Mouse (Mus musculus) megakaryocyte, adult 5-6 weeks (primary cell): ENCODE data around the gene Sumo1. TPM values are rescaled to one million over a fixed set of nuclear protein-coding genes. Genes with fewer than 3 reads are reported as not detected.
"Not testable (repeated sequence)": the region's sequence is repeated elsewhere in the genome, so short reads cannot be mapped to it uniquely, and the experiment has no call there.

ENCODE experiments used
- ATAC-seq: 2 replicates; pipeline ENCODE4 v1.8.0; 2016; ENCODE audit warnings: mild to moderate bottlenecking, inconsistent platforms; ENCODE audit not compliant: poor library complexity, severe bottlenecking
- total RNA-seq, 2 experiments: library from RNA; stranded (forward) in 1 of 2; stranded (reverse) in 1 of 2; fragments of 153-499, 151-499 nt in 1 of 2; fragments of 221-1000, 200-1000 nt in 1 of 2; gene quantifications; 2 replicates each; pipeline versions ENCODE4 v1.2.3 to v1.2.4; 2015 to 2017

Sumo1 gene
- total RNA-seq, 2 experiments from 2014 or later: 145 to 219 TPM

DNA sequence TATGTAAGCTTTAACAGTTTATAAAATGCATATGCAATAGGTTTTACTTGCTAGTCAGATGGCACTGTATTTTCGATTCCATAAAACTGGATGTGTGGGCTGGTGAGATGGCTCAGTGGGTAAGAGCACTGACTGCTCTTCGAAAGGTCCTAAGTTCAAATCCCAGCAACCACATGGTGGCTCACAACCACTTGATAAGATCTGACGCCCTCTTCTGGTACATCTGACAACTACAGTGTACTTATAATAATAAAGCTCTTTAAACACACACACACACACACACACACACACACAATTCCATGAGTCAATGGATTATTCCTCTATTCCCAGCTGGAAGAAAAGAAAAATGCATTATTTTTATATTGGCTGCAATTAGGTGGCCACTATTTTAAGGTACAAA is 32.3 kb downstream of the Sumo1 start:
- no peak for ATAC-seq

DNA sequence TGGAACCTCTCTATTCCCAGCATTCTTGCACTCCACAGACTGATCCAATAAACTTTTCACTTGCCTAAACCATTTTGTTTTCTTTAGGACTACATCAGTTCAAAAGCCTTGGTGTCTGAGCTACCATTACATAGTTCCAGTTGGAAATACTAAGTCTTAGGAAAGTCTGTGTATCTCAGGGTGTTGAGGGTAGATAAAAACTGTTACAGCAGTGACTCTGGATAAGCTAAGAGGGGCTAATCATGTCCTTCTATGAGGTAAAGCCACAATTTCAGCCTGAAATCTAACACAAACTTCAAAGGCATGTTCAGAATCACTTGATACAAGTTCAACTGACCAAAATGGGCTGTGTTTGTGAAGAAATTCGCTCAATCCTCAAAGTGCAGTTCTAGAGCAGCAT is 34.3 kb downstream of the Sumo1 start:
- no peak for ATAC-seq

DNA sequence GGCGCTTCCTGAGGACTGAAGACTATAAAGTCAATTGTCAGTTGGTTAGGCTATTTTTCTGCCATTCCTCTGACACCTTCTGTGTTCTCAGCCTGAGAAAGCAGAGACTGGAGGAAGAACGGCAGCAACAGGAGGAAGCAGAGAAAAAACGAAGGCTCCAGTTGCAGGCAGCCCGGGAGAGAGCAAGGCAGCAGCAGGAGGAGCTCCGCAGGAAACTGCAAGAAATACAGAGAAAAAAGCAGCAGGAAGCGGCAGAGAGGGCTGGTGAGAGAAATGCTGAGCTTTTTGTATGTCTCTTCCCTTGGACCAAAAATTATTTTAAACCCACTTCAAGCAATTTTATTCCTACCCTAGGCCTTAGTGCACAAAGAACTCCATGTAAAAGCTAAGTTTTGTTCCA is 37.6 kb downstream of the Sumo1 start:
- ATAC-seq: no peak

DNA sequence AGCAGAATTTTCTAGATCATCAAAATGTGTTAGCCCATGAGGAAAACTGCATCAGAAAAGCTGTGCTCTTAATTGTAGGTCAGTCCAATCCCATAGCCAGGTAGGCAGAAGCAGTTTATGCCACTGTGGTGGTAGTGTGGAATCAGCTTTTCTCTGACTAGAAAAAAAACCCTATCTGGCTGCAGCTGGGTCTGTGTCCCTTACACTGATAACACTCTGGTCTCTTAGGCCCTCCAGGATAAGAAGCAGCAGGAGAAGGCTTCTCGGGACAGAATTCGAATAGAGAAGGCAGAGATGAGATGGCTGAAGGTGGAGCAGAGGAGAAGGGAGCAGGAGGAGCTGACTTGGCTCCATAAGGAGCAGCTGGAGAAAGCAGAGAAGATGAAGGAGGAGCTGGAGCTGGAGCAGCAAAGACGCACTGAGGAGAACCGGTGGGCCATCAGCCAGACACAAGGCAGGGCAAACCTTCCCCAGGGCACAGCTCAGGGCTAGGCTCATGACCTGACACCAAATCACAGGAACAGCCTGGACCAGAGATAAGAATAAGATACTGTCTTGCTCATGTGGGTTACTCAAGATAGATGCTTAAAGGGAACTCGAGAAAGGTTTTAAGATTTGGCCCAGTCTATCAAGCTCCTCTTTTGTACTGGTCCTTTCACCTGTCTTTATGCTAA is 38.5 kb downstream of the Sumo1 start:
- ATAC-seq: no peak

DNA sequence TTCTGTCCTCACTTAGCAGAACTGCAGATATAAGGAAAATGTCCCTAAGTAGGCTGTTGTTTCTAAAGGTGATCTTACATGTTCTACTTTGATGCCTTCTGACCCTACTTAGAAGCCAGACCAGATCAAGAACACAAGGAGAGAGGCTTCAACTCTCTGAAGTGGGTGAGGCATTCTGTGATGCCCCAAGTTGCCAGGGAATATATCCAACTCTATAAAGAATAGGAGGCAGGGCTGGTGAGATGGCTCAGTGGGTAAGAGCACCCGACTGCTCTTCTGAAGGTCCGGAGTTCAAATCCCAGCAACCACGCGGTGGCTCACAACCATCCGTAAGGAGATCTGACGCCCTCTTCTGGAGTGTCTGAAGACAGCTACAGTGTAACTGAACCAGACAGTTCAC is 40.3 kb downstream of the Sumo1 start:
- ATAC-seq: not testable (repeated sequence)

DNA sequence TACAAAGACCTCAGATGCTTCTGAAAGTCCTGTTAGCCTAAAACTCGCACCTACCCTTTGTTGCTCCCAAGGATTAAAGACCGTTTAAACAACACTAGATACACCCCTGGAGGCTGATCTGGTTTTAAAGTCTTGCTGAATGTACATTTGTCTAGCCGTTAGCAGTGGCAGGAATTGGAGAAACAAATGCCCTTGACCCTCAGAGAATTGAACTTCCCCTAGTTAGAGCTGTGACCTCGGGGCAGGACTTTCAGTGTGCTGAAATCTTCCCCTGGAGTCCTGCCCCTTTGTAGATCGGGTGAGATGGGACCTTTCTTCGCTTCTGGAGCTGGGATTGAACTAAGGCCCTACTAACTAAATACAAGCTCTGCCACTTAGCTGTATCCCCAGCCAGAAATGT is 41.4 kb downstream of the Sumo1 start:
- ATAC-seq: no peak

DNA sequence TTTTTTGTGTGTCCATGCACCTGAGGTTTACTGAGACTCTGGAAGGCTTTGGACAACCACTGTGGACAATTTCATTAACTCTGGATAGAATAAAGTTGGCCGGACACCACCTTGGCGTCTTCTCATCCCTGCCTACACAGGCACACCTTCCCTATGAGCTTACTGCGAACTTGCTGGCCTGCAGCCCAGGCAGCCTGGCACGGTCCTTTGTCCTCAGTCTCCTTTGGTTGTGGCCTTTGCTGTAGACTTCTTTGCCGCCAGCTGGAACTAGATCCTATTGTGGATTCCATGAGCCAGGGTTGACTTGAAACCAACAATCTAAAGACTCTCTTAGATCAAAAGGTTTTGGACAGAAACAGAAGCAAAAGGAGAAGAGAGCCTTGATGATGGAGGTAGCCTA is 45.2 kb downstream of the Sumo1 start:
- no peak for ATAC-seq

DNA sequence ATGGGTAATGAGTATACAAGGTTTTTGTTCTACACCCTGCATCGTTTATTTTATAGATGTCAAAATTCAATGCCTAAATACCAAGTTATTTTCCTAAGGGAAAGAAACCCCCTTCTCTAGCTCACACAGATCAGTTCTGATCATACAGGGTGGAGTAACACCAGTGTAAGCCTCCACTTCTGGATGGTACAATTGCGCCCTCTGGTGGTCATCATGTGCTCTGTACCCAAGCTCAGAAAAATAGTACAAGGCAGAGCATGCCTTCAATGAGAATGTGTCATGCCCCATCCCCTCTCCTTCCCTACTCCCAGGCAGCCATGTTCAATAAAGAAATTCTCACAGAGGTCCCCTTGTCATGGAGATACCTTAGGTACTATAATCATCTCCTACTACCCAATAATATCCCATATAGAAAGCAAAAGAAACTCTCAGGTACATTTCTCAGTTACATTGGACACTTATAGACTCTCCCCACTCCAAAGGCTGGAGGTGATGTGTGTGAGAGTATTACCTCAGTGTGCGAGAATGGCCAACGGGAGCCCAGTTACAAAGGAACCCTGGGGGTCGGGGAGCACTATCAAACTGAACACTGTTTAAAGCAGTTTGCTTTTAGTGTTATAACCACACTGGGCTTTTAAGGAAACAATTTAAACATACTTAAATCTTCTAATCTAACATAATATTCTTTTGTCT is 47.2 kb downstream of the Sumo1 start:
- peak; percentile 92 for ATAC-seq

DNA sequence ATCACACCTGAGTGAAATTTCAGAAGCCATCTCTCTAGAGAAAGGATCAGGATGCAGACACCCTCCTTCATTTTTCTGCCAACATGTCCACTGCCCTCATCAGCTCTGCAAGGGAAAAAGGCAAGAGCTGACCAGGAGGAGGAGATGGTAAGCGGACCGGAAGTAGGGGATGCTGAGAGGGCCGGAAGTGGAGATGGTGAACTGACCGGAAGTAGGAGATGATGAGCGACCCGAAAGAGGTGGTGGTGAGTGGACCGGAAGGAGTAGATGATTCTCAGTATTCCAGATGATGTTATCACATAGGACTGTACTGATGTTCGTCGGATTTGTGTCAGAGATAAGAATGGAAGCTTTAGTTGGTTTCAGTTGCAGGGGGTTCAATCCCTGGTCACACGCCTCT is 51.4 kb downstream of the Sumo1 start:
- ATAC-seq: no peak

DNA sequence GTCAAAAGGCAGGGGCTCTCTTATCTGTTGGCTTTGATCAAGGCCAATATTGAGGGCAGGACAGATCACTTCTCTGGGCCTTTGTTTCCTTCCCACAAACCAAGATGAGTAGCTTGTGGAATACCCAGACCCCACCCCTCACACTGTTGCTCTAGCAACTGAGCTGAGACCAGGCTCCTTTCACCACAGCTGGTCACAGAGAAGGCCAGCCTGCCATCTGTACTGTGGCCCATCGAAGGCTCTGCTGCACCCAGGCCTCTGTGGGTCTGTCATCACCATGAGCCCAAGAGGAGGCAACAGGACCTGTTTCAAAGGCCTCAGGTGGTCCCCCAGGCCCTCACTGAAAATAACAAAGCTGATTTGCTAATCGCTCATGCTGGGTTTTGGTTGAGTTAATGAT is 55.6 kb downstream of the Sumo1 start:
- no peak for ATAC-seq

DNA sequence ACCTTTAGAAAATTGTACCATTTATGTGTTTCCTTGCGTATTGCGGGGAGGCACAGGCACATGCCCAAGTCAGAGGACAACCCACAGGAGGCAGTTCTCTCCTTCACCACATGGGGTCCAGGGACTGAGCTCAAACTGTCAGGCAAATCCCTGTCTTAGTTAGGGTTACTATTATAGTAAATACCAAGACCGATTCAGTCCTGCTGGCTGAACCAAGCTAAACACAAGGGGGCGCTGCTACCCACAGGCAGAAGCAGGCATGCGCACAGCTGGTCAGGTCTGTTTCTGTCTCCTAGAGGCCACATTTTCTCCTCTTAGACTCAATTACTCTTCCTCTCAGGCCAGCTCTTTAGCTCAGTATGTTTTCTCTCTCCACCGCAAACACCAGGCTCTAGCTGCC is 56.8 kb downstream of the Sumo1 start:
- ATAC-seq: peak; percentile 54; the same call in 1 of the 2 replicates

DNA sequence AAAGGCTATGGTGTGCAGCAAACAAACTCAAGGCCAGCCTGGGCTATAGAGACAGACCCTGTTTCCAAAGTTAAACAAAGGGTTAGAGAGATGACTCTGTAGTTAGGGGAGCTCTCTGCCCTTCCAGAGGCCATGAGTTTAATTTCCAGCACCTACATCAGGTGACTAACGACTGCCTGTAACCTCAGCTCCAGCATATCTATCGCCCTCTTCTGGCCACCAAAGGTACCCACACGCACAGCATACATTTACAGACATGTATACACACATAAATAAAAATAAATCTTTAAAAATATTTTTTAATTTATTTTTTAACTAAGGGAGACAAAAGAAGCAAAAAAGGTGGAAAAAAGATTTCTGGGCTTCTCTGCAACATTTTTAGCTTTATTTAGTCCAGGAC is 59.7 kb downstream of the Sumo1 start:
- ATAC-seq: no peak

DNA sequence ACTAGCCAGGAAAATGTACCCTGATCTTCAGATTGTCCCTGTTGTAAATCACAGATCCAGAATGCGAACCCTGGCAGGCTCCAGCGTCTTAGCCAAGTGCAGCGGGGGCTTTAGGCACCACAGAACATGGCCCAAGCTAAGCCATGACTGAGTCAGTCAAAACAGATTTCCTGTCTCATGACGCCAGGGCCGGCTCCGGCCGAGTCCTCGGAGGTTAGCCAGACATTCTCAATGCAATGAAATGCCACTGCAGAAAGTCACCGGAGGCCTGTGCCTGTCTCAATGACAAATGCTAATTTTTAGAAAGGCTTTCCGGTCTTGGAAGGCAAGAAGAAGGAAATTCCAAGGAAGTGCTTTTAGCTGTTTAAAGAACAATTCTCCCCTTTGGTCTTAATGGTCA is 60.7 kb downstream of the Sumo1 start:
- ATAC-seq: no peak

DNA sequence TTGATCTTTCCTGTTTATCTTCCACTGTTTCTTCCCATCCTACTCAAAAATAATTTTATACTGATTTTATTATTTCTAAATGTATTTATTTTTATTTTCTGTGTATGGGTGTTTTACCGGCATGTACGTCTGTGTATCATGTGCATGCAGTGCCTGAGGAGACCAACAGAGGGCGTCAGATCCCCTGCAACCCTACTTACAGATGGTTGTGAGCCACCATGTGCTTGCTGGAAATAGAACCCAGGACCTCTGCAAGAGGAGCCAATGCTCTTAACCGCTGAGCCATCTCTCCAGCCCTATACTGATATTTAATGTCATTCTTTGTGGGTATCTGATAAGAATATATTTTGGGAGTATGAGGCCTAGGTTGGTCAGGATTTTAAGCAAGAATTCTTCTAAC is 61.2 kb downstream of the Sumo1 start:
- no peak for ATAC-seq

DNA sequence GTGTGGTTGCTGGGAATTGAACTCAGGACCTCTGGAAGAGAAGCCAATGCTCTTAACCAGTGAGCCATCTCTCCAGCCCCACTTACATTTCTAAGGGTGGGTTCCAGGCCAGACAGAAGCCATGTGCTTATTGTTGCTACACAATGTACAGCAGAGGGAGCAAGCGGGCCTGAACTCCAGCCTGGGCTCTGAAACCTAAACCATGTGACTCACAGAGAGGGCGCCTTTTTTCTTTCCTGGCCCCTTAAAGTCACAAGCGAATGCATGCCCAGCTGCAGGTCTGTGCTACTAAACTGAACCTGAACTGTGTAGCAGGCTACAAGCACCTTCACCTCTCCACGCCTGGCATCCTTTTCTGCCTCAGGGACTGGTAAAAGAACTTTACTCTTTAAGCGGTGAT is 61.7 kb downstream of the Sumo1 start:
- 0 out of 2 replicates have a peak, but pooled peaks have one; percentile 30 for ATAC-seq

DNA sequence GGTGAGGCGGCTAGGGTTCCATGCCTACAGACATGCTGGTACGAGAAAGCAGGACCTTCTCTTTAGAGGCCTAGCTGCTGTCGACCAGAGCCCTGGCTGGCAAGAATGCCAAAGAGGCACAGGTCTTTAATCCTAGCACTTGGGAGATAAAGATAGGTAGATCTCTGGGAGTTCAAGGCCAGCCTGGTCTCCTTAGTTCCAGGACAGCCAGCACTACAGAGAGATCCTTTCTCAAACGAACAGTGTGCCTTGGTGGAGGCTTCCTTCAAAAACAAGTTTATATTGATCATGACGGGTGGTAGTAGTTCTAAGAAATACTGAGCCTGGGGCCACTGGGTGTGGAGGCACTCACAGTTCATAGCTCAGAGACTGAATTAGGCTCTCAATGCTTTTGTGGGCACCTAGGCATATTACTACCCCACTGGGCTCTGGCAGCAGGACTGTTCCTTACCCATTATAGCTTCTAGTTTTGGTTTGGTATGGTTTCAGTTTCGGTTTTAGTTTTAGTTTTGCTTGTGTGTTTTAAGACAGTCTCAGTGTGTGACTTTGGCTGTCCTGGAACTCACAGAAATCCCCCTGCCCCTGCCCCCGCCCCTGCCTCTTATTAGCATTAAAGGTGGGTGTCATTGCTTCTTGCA is 62.4 kb downstream of the Sumo1 start:
- peak; percentile 43; the same call in 1 of the 2 replicates for ATAC-seq

DNA sequence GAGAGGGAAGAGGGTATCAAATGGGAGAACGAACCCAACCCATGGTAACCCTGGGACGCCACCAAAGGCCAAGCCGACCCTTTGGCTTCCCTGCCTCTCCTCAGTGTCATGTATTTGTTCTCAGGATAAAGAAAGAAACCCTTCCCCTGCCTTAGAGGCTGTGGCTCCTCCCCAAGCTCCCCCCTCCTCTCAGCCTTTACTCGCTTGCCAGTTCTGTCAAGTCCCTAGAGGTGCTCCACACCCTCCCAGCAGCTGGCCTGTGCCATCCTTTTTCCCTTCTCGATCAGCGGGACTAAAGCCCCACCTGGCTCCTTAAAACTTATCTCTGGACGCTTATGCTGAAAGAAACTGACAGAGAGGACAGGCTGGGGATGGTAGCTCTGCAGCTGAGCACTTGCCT is 63.6 kb downstream of the Sumo1 start:
- ATAC-seq: no peak

DNA sequence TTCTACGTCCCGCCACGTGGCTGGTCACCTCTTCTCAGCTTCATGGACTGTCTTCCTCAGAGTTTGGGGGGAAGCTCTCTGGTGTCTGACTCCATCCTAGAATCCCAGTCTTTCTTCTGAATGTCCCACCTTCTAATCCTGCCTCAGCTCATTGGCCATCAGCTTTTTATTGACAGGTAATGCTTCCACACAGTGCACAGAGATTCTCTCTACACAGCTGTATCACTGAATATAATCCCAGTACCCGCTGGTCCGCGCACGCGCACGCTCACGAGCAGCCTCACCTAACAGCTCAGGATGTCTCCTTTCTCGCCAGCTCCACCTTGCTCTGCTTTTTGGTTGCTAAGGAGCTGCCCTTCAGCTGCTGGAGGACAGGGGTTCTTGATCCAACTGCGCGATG is 64.2 kb downstream of the Sumo1 start:
- no peak for ATAC-seq

DNA sequence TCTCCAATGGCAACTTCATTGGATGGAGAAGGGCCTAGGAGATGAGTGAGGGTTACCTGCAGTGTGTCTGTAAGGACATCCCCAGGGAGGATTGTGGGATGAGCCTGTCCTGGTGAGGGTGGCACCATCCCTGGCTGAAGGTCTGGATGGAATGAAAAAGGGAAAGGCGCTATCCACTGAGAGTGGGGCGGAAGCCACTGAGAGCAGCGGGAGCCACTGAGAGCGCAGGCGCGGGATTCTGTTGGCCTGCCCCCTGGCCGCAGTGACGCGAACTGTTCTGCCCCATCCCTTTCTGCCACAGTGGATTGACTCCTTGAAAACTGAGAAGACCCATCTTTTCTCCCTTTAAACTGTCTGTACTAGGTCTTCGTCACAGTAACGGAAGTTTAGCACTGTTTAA is 66.7 kb downstream of the Sumo1 start:
- ATAC-seq: no peak

DNA sequence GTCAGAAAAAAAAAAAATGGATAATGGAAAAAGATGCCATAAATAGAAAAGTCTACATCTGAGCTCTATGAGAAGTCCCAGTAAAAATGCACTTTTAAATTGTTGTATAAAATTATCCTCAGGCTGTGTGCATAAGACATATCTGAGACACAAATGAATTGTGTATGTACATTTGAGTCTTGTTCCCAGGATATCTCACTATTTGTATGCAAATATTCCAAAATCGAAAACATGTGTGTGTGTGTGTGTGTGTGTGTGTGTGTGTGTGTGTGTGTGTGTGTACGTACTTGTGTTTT is 67.3 kb downstream of the Sumo1 start:
- ATAC-seq: no peak

DNA sequence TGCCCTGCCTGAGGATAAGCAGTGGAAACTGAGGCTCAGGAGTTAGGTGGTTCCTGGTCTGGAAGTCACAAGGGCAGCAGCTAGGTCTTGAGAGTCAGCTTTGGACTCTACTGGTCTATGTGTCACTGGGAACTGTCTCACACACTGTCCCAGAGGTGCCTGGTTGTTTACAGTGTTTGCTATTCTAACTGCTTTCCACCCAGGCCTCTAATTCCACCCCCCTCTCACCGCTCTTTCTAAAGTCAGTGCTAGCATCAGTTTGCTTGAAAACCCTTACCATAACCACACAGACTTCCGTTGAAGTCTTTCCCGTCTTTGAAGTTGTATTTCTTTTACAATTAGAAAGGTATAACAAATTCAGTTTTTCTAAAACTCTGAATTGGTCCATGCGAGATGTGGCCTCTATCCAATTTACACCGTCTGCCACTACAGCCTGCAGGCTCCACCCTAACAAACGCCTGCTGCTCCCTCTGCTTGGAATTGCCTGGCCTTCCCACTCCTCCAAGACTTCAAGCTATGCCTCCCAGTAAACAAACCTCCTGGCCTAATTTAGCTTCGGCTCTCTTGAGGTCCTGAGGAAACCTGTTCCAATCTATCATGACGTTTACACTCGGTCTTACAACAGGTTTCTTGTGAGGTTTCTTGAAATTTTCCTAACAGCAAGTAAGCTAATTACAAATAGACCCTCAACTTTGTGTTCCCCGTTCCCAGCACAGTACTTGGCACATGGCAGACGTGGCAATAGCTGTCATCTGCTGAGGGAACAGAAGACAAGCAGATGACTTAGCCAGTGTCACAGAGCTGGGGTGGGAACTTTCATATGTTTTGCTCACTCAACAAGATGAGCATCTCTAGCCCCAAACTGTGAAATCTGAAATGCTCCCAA is 67.9 kb downstream of the Sumo1 start:
- no peak for ATAC-seq
